10 mouse cellular contexts compared by ENCODE assay signal in genomic region chr2:32154998-32155541, GRCm38 (mm10). TPM values are rescaled to one million over a fixed set of nuclear protein-coding genes. Genes with fewer than 3 reads are reported as not detected.
DNase-seq lines count a peak whose midpoint lies in the region; ATAC-seq and TF ChIP-seq lines count a peak whose summit lies in the region.
"Had no signal": no experiment of that assay in that cellular context is flagged by ENCODE, and none has a peak within 500 bp of the region (broad histone marks: within the 10 kb centered on the region; RNA-seq: fewer than 3 reads in every experiment).

No protein-coding gene starts in this region.

- H3K4me2 ChIP-seq in heart, postnatal 0 days (ENCODE audit: low read depth, low read length) = peak overlapping the region; percentile 73
- peak overlapping the region; percentile 99 for H3K4me2 ChIP-seq in hindbrain, embryonic 14.5 days (replicated peaks)
- H3K4me2 ChIP-seq in midbrain, embryonic 13.5 days (replicated peaks) = peak overlapping the region; percentile 100

- H3K27me3 ChIP-seq in heart, postnatal 0 days (ENCODE audit: control insufficient read depth, insufficient read depth, low read length) = no peaks in the 10 kb centered on the region
- no peaks in the 10 kb centered on the region for H3K27me3 ChIP-seq in hindbrain, embryonic 14.5 days (ENCODE audit: control insufficient read depth, insufficient read depth, low read length)
- no peaks in the 10 kb centered on the region for H3K27me3 ChIP-seq in midbrain, embryonic 13.5 days

- H3K27ac ChIP-seq in heart, postnatal 0 days (ENCODE audit: low read depth) = peak overlapping the region; percentile 97
- peak overlapping the region; percentile 14 for H3K27ac ChIP-seq in bone marrow macrophage, adult 2 months (ENCODE audit: insufficient read depth, low read depth, low read length)
- H3K27ac ChIP-seq in hindbrain, embryonic 14.5 days = no peak overlapping the region
- peak overlapping the region; percentile 99; the same call in 1 of the 2 replicates for H3K27ac ChIP-seq in midbrain, embryonic 13.5 days

- no peak overlapping the region for H3K4me3 ChIP-seq in heart, postnatal 0 days (ENCODE audit: low read depth, low read length)
- H3K4me3 ChIP-seq in bone marrow macrophage, adult 2 months (ENCODE audit: insufficient read depth, low read length) = no peak overlapping the region
- H3K4me3 ChIP-seq in hindbrain, embryonic 14.5 days (replicated peaks; ENCODE audit: low read length) = no peak overlapping the region
- peak overlapping the region; percentile 92 for H3K4me3 ChIP-seq in midbrain, embryonic 13.5 days (replicated peaks)

- TF ChIP-seq CTCF in heart, postnatal 0 days (IDR thresholded peaks at IDR 0.05; ENCODE audit: low read depth) = no peak
- TF ChIP-seq CTCF in bone marrow macrophage, adult 2 months (IDR thresholded peaks at IDR 0.05; ENCODE audit: low read depth, low read length) = no peak

- no peak for DNase-seq in heart, postnatal 0 days (ENCODE audit: low spot score)
- no peak for DNase-seq in heart, postnatal 4 days
- no peak for DNase-seq in hindbrain, embryonic 14.5 days (ENCODE audit: low spot score)
- no peak for DNase-seq in frontal cortex, postnatal 25 days (ENCODE audit: low spot score in 2 of 2)
- no peak for DNase-seq in cerebellum, postnatal 4 days (ENCODE audit: low spot score in 2 of 2)
- DNase-seq in frontal cortex, adult 2 months (ENCODE audit: extremely low spot score in 1 of 2, low spot score in 1 of 2) = no peak
- DNase-seq: kidney, postnatal 36 days; retina, postnatal 1 day had no signal

- WGBS in heart, postnatal 0 days = 43% methylated on average over 7 of the region's 7 CpGs
- 33% methylated on average over 7 of the region's 7 CpGs for WGBS in hindbrain, embryonic 14.5 days
- WGBS in midbrain, embryonic 13.5 days = 40% methylated on average over 7 of the region's 7 CpGs

- no peak for ATAC-seq in heart, postnatal 0 days (ENCODE audit: insufficient read depth, low read depth)
- no peak for ATAC-seq in hindbrain, embryonic 14.5 days (ENCODE audit: low FRiP score)
- no peak for ATAC-seq in midbrain, embryonic 13.5 days

- H3K4me1 ChIP-seq in heart, postnatal 0 days (ENCODE audit: control insufficient read depth, insufficient read depth) = peaks cover 74% of the 10 kb centered on the region
- peaks cover 34% of the 10 kb centered on the region for H3K4me1 ChIP-seq in bone marrow macrophage, adult 2 months (ENCODE audit: control insufficient read depth, insufficient read depth, low read length)
- peaks cover 82% of the 10 kb centered on the region for H3K4me1 ChIP-seq in hindbrain, embryonic 14.5 days (replicated peaks; ENCODE audit: control insufficient read depth, insufficient read depth, low read length)
- H3K4me1 ChIP-seq in midbrain, embryonic 13.5 days (replicated peaks) = peaks cover 86% of the 10 kb centered on the region

- no peak for TF ChIP-seq EP300 in heart, postnatal 0 days (IDR thresholded peaks at IDR 0.05; ENCODE audit: low read depth)

- TF ChIP-seq POLR2A in bone marrow macrophage, adult 2 months (IDR thresholded peaks at IDR 0.05; ENCODE audit: borderline replicate concordance, low read depth, low read length) = no peak

- H3K36me3 ChIP-seq in heart, postnatal 0 days (replicated peaks; ENCODE audit: control insufficient read depth, insufficient read depth, low read length) = no peaks in the 10 kb centered on the region
- no peaks in the 10 kb centered on the region for H3K36me3 ChIP-seq in hindbrain, embryonic 14.5 days (replicated peaks; ENCODE audit: control insufficient read depth, insufficient read depth)
- no peaks in the 10 kb centered on the region for H3K36me3 ChIP-seq in midbrain, embryonic 13.5 days

- no peaks in the 10 kb centered on the region for H3K9me3 ChIP-seq in heart, postnatal 0 days (replicated peaks; ENCODE audit: control insufficient read depth, low read length)
- no peaks in the 10 kb centered on the region for H3K9me3 ChIP-seq in hindbrain, embryonic 14.5 days (ENCODE audit: control insufficient read depth, low read length)
- H3K9me3 ChIP-seq in midbrain, embryonic 13.5 days = no peaks in the 10 kb centered on the region

- no peak overlapping the region for H3K9ac ChIP-seq in heart, postnatal 0 days (replicated peaks; ENCODE audit: low read depth, low read length)
- peak overlapping the region; percentile 99; the same call in 1 of the 2 replicates for H3K9ac ChIP-seq in hindbrain, embryonic 14.5 days
- peak overlapping the region; percentile 99; the same call in 1 of the 2 replicates for H3K9ac ChIP-seq in midbrain, embryonic 13.5 days (replicated peaks)

RNA-seq across cellular contexts. Expression of gene Prrc2b, which starts 4.2 kb away (rescaled TPM):
- 66.5 and 74.1 TPM in 2 replicates for total RNA-seq in heart, postnatal 0 days (2014; rRNA removed; ENCODE audit: low replicate concordance)
- 16.1 and 19.5 TPM in 2 replicates for polyA plus RNA-seq in heart, postnatal 0 days (2015; fragmentation: Nextera tagmentation; extraction: Ambion mirVana)
- total RNA-seq in heart, postnatal 4 days (2021) = 100 to 1,000 TPM; 138 to 145 TPM
- 28.6 and 34.9 TPM in 2 replicates for polyA plus RNA-seq in bone marrow macrophage, adult 2 months (2012; ENCODE audit: insufficient read depth, insufficient read length, missing spikeins)
- 105 and 119 TPM in 2 replicates for polyA plus RNA-seq in hindbrain, embryonic 14.5 days (2014; fragmentation: Nextera tagmentation; extraction: Ambion mirVana)
- 68.4 and 77.5 TPM in 2 replicates for polyA plus RNA-seq in midbrain, embryonic 13.5 days (2015; fragmentation: Nextera tagmentation; extraction: Ambion mirVana)
- polyA plus RNA-seq in frontal cortex, adult 2 months (2012; rRNA removed) = 106 and 118 TPM in 2 replicates

RNA-seq across cellular contexts. Expression of gene Plpp7, which starts 59.7 kb away (rescaled TPM):
- 30.7 and 56.3 TPM in 2 replicates for total RNA-seq in heart, postnatal 0 days (2014; rRNA removed; ENCODE audit: low replicate concordance)
- 23.4 and 24.0 TPM in 2 replicates for polyA plus RNA-seq in heart, postnatal 0 days (2015; fragmentation: Nextera tagmentation; extraction: Ambion mirVana)
- total RNA-seq in heart, postnatal 4 days (2021) = 10 to 100 TPM; 15.7 to 20.5 TPM
- 2.7 and 3.0 TPM in 2 replicates for polyA plus RNA-seq in bone marrow macrophage, adult 2 months (2012; ENCODE audit: insufficient read depth, insufficient read length, missing spikeins)
- 22.4 and 27.5 TPM in 2 replicates for polyA plus RNA-seq in hindbrain, embryonic 14.5 days (2014; fragmentation: Nextera tagmentation; extraction: Ambion mirVana)
- polyA plus RNA-seq in midbrain, embryonic 13.5 days (2015; fragmentation: Nextera tagmentation; extraction: Ambion mirVana) = 16.6 and 19.1 TPM in 2 replicates
- polyA plus RNA-seq in frontal cortex, adult 2 months (2012; rRNA removed) = 31.8 and 34.6 TPM in 2 replicates
